Mouse (Mus musculus) kidney, postnatal 4 days (tissue): ENCODE data around the gene B3galt2.
"Not testable (repeated sequence)": the region's sequence is repeated elsewhere in the genome, so short reads cannot be mapped to it uniquely, and the experiment has no call there.

Experiments
- DNase-seq, 2 experiments: peaks; one replicate each; pipeline ENCODE4 v3.0.0; 2021; ENCODE audit warnings: mixed read lengths in 2 of 2

B3galt2 gene

DNA sequence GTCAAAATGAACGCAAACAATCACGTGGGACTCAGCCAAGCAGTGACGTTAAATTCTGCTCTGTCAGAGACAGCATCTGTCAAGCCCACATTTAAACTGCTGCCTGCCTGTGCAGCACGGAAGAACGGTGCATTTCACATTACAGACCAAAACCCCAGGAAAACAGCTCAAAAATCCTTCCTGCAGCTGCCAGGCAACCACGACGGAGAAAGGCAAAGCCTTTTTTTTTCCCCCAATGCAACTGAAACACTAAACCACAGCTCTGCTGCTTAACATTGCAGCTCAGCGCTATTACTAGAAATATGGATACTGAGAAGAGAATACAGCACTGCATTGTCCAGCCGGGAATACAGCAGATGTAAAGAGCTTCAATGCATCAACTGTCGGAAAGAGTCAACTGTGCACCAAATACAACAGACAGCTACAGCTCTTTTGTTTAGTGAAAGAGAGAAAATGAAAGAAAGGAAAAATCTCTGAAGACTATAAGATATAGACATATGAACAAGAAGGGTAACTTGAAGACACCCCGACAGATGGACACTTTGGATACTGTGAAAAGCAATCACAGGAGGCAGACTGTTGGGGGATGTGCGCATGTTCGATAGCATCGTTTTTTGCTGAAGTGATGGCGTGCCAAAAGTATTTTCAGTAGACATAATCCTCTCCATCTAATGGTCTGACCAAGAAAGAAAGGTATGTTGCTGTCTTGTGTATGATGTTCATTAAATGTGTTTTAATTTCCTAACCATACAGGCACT, at the start of gene B3galt2:
TSS of gene B3galt2 (plus strand) at position 15 of the 758 bp plus-strand sequence.
- DNase-seq, result peak; percentile 9 to 10

DNA sequence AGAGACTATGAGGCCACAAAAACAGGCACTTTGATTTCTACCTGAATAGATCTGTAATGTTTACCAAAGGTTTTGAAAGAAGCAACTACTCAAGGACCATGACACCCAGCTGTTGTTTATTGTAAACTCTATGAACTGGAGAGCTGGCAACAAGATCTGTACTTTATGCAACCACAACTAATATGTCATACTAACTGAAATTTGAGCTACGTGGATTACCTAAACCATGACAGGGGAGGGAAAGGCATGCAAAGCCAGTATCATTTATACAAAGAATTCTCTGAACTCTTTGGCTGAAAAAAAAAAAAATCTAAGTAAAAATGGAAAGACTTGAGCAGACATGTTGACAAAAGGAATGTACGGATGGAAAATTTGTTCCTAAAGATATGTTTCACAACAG, 43.6 kb upstream of the B3galt2 start:
- DNase-seq, result no peak

GRCm38 (mm10) chr1:143608911-143609310, 31.6 kb upstream of the B3galt2 start:
- DNase-seq, result no peak

DNA sequence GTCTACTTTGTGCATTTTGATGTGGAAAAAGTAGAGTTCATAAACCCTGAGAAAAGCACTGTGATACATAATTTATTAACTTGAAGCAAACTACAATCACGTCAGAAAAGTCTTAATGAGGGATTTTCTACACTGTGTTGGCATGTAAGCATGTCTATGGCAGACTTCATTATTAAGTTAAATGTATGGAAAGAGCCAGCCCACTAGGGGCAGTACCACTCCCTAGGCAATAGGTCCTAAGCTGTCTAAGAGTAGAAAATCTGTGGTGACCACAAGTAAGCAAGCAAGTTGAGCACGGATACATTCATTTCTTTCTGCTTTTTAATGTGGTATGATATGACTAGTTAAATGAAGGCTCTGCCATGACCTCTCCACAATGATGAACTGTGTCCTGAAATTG, 27.6 kb upstream of the B3galt2 start:
- DNase-seq, result no peak

- DNase-seq, result no peak
Observed at GRCm38 (mm10) chr1:143619760-143620159, 20.7 kb upstream of the B3galt2 start.

- DNase-seq, result no peak
Observed at GRCm38 (mm10) chr1:143621930-143622329, 18.5 kb upstream of the B3galt2 start.

- DNase-seq, result no peak
Observed at GRCm38 (mm10) chr1:143622634-143623033, 17.8 kb upstream of the B3galt2 start.

DNA sequence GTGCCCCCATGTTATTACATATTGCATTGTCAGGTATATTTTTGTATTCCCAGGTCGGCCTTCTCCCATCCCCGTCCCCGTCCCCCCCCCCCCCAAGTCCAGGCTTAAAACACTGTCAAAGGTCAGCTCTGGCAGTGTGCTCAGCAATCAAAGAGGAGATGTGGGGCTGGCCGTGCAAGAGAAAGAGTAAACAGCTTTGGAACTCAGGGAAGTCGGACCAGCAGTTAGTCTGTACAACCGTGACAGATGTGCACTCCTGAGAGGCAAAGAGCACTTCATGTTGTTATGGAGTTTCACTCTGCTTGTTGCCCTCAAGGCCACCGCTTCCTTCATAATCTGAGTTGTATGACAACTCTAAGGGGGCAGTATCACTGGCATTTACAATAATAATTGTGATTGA, 9.1 kb upstream of the B3galt2 start:
- no peak for DNase-seq

DNA sequence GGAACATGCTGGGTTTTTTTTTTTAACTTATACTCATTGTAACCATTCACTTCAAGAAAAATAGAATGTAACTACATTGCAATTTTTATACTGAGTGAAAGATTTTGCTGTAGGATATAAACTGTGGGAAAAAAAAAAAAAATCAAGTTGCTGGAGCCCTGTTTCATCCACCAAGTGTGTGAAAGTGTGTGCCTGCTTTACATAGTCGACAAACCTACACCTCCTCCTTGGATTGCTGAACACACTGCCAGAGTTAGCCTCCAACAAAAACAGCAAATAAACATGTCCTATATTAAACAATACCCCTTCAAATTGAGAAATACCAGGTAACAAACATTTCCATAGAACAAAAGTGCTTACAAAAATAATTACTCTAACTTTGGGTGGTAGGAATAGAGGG, 8.1 kb upstream of the B3galt2 start:
- DNase-seq, result no peak

GRCm38 (mm10) chr1:143632854-143633587, 7.4 kb upstream of the B3galt2 start:
- no peak for DNase-seq

GRCm38 (mm10) chr1:143644221-143644620, 3.8 kb downstream of the B3galt2 start:
- DNase-seq, result no peak

- no peak for DNase-seq
Observed at GRCm38 (mm10) chr1:143645386-143645785, 4.9 kb downstream of the B3galt2 start.

- no peak for DNase-seq
Observed at GRCm38 (mm10) chr1:143646219-143646618, 5.8 kb downstream of the B3galt2 start.

GRCm38 (mm10) chr1:143650317-143650716, 9.9 kb downstream of the B3galt2 start:
- no peak for DNase-seq

DNA sequence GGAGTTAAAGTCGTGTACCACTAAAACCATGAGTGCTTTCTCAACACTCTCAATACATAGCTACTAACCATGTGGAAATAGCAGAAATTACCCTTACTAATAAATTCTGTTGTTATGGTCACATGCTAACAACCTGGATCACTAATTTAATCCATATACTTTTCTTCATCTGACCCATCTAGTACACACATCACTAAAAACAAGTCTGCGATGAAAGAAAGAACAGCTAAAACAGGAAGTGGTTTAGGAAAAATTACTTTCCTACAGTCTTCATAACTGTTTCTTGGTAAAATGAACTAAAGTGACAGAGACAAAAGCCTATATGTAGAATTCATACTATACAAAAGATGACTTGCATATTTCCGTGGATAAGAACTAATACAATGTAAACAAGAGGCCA, 13.2 kb downstream of the B3galt2 start:
- DNase-seq, result no peak

DNA sequence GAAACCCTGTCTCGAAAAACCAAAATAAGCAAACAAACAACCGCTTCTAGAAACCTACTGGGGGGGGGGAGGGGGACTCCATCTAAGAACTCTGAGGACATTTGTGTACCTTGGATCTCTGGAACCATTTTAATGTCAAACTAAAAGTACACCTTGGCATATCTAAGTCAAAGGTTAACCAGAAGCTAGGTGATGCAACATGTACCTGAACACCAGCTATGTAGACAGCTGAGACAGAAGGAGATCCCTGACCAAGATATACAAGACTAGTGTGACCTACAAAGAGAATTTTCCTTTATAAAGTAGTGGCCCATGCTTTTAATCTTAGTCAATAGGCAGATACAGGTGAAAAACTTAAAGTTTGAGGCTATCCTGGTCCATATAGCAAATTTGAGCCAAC, 22.7 kb downstream of the B3galt2 start:
- DNase-seq, result no peak

GRCm38 (mm10) chr1:143664786-143665185, 24.3 kb downstream of the B3galt2 start:
- DNase-seq, result not testable (repeated sequence)

- DNase-seq, result no peak
Observed at GRCm38 (mm10) chr1:143675734-143676361, 35.4 kb downstream of the B3galt2 start.

DNA sequence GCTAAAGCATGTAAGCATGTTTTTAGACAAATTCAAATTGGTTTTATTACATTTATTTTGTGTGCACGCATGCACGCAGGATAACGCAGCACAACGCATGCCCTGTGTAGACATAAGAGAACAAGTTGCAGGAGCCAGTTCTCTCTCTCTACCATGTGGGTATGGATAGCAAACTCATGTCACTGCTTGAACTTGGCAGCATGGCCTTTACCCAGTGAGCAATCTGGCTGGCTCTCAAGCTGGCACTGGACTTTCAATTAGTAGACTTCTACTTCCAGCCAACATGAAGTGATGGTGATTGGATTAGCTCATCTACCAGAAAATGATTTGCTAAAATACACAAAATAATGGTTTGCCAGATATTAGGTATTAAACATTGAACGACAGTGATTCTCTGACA, 40.6 kb downstream of the B3galt2 start:
- DNase-seq, result no peak

DNA sequence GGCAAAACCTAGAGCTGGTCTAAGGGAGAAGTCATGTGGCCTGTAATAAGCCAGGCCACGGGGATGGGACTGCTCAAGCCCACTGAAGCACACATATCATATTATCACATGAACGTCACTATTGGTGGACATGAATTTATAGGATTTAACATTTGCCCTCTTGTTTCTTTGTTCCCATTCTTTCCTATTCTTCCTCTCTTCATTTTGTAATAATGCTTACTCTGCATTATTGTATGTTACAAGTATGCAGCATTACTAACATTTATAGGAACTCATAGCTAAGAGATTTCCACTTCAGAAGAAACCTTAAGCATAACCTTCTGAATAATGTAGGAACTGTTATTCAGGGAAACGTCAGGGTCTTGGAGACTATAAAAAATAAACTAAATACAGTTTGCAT, 44.4 kb downstream of the B3galt2 start:
- no peak for DNase-seq

DNA sequence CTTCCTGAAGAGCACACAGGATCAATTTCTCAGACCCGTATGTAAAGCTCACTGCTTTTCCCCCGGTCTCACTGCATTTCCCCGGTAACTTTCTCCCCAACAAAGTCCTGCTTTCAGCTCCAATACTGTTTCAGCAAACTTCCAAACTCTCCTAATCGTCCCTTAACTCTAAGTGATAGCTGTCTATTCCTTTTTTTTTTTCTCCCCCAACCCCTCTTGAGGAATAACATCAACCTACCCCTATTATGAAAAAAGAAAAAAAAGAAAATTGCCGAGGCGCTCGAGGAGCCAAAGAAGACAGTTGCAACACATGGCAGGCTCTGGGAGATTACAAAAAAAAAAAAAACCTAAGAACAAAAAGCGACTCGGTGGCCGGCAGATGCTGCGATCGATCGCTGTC, 61.3 kb downstream of the B3galt2 start:
- DNase-seq, result no peak

GRCm38 (mm10) chr1:143702141-143702740, 61.8 kb downstream of the B3galt2 start:
- peak in 1 of 2 experiments; percentile 33 for DNase-seq

DNA sequence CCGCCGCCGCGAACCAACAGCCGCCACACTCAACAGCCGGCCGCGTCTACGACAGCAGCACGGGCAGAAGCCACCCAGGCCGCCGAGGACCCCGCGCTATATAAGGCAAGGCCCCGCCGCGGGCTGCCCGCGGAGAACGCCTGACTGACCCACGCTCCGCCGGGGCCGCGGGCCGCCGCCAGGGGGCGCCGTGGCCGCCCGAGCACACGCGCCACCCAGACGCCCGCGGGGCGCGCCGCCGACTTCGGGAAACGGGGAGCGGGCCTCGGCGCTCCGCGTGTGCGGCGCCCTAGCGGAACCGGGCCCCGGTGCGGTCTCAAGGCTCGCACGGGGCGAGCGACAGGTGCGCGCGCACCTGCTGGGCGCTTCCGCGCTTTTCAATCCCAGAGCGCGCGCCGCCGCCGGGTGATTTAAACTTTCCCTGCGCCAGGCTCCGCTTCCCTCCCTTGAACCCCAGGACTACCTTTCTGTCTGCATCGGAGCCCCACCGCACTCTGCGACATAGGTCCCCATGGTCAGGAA, 62.3 kb downstream of the B3galt2 start, which contains the start of gene Cdc73:
TSS of gene Cdc73 (minus strand) at position 153 of the 522 bp plus-strand sequence.
- DNase-seq, result peak; percentile 92 to 95
